Mouse (Mus musculus) stomach, postnatal 0 days (tissue): ENCODE data around the gene Creb5. TPM values are rescaled to one million over a fixed set of nuclear protein-coding genes. Genes with fewer than 3 reads are reported as not detected.

Source experiments
- ATAC-seq: fragments of 200-750 bp; cut with Nextera tagmentation; 2 replicates; pipeline ENCODE4 v1.8.0; 2017; ENCODE audit not compliant: low FRiP score, low TSS enrichment
- DNase-seq: peaks from one replicate; pipeline ENCODE4 v3.0.0-alpha.2; 2016; ENCODE audit warnings: low spot score
- H3K27ac ChIP-seq: fragments of 300-500 bp; sonication (generic); replicated peaks from 2 replicates; pipeline ENCODE4 v1.5.1; 2014; ENCODE audit warnings: mild to moderate bottlenecking, control low read depth
- H3K27me3 ChIP-seq: fragments of 300-500 bp; sonication (generic); 2 replicates; pipeline ENCODE4 v1.6.1; 2014; ENCODE audit warnings: low read length; ENCODE audit not compliant: control insufficient read depth, insufficient read depth
- H3K36me3 ChIP-seq: fragments of 300-500 bp; sonication (generic); 2 replicates; pipeline ENCODE4 v1.6.1; 2014; ENCODE audit warnings: low read length, mixed read lengths; ENCODE audit not compliant: control insufficient read depth, insufficient read depth
- H3K4me1 ChIP-seq: fragments of 300-500 bp; sonication (generic); replicated peaks from 2 replicates; pipeline ENCODE4 v1.6.1; 2014; ENCODE audit warnings: antibody characterized with exemption; ENCODE audit not compliant: control insufficient read depth, insufficient read depth
- H3K4me2 ChIP-seq: fragments of 300-500 bp; sonication (generic); replicated peaks from 2 replicates; pipeline ENCODE4 v1.6.1; 2014; ENCODE audit warnings: low read depth, mild to moderate bottlenecking, control low read depth, moderate library complexity
- H3K4me3 ChIP-seq: fragments of 300-500 bp; sonication (generic); 2 replicates; pipeline ENCODE4 v1.5.1; 2014; ENCODE audit warnings: low read depth, low read length, control low read depth
- H3K9ac ChIP-seq: fragments of 300-500 bp; sonication (generic); 2 replicates; pipeline ENCODE4 v1.6.1; 2014; ENCODE audit warnings: mild to moderate bottlenecking, low read length, control low read depth, mixed read lengths
- H3K9me3 ChIP-seq: fragments of 300-500 bp; sonication (generic); 2 replicates; pipeline ENCODE4 v1.6.1; 2016; ENCODE audit warnings: low read length; ENCODE audit not compliant: control insufficient read depth
- CTCF ChIP-seq: IDR thresholded peaks from 2 replicates; pipeline ENCODE4 v1.5.1; 2016; ENCODE audit warnings: antibody characterized with exemption, low read depth, mild to moderate bottlenecking, moderate library complexity
- EP300 ChIP-seq: optimal IDR thresholded peaks from 2 replicates; pipeline ENCODE3; 2016; ENCODE audit warnings: antibody characterized with exemption
- WGBS: fragments of 180-500 bp; shearing (Covaris S2); extraction: QIAGEN DNeasy Blood & Tissue Kit; methylation state at CpG from one replicate; pipeline ENCODE4 v1.1.7; 2014; 5-methylcytosine and 5-hydroxymethylcytosine counted together
- polyA plus RNA-seq: library from polyadenylated mRNA; unstranded; fragments of >200 nt; fragmentation: Nextera tagmentation; extraction: Ambion mirVana; gene quantifications from 2 replicates; pipeline ENCODE4 v1.2.1, GENCODE M21; 2015

Creb5 gene
- polyA plus RNA-seq, 1 experiment from 2014 or later, result 3.2 TPM

DNA sequence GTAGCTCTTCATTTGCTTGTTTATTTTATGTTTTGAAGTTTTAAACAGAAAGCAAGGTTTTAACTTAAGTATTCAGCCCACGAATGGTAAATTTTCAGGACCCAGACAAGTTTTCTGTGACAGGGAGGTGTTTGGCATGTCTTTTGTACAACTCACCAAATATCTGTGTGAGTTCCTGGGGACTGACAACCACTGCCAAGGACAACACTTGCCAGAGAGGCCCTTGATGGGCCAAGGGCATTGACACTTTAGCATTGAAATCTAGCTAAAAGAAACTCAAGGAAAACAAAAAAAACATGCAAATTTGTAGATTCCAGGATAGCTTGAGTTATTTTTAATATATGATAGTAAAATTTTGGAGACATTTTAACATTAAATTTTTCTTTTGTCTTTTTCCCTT, 332.6 kb downstream of the Creb5 start:
- DNase-seq (no peak), ATAC-seq (no peak)
- no peak overlapping the region for H3K4me2 ChIP-seq
- 74% methylated on average over 1 of the region's 1 CpGs for WGBS
- H3K36me3 ChIP-seq, result no peaks in the 10 kb centered on the region
- H3K4me3 ChIP-seq, result no peak overlapping the region
- no peaks in the 10 kb centered on the region for H3K9me3 ChIP-seq
- no peaks in the 10 kb centered on the region for H3K27me3 ChIP-seq
- H3K4me1 ChIP-seq, result 0 out of 2 replicates have a peak, but pooled peaks cover 2% of the 10 kb centered on the region
- no peak for TF ChIP-seq CTCF
- no peak for TF ChIP-seq EP300
- no peak overlapping the region for H3K27ac ChIP-seq
- H3K9ac ChIP-seq, result no peak overlapping the region

DNA sequence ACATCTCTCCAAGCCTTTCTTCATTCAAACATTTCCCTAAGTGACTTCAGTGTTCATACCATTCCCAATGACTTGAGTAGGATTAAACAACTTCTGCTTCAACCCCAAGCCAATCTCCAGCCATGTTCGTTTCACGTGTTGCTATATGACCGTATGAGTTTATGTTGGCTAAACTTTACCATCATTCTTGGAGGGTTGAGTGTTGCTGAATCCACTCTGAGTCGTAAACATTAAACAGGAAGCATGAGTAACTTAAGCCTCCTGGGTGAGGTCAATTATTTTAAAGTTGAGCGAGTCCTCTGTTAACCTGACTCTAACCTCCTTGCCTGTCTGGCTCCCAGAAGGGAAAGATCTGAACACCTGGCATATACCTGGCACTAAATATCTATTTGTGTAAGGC, 334.2 kb downstream of the Creb5 start:
- H3K4me1 ChIP-seq, result 0 out of 2 replicates have a peak, but pooled peaks cover 2% of the 10 kb centered on the region
- no peaks in the 10 kb centered on the region for H3K27me3 ChIP-seq
- 46% methylated on average over 5 of the region's 5 CpGs for WGBS
- H3K9ac ChIP-seq, result no peak overlapping the region
- H3K9me3 ChIP-seq, result no peaks in the 10 kb centered on the region
- no peak for DNase-seq
- no peak overlapping the region for H3K4me2 ChIP-seq
- H3K4me3 ChIP-seq, result no peak overlapping the region
- TF ChIP-seq CTCF, result no peak
- TF ChIP-seq EP300, result no peak
- H3K36me3 ChIP-seq, result no peaks in the 10 kb centered on the region
- ATAC-seq, result peak; percentile 81
- no peak overlapping the region for H3K27ac ChIP-seq

DNA sequence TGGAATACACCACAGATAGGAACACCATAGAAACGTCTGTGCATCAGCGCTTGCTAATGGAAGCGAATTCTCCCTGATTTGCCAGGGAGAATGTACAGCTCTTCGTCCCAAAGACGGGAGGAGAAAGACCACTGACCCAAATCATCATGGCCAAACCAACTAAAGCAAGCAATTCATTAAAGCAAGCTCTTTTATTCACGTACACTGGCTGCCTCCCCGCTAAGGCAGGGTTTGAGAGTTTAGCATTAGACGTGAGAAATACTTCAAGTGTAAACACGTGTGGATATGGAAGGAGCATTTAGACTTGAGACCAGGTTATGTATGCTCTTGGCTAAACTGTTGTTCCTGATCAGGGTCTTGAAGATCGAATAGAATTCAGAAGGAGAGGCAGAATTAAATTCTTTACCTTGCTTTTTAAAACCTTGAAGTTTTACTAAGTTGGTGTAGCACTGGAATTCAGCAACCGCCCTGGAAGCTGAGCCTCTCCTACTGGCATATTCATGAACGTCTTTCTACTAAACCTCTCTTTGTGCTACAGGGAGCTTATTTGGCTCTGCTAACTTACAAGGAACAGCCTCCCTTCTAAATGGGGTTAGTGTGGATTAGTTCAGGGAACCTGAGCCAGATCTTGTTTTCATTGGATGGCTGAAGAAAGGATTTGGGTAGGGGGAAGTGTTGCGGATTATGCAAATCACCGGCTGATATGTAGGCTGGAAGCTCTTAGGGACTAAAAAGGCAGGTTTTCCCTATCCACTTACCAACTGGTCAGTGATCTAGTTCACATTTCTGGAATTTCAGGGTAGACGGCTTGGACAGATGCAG, 337.6 kb downstream of the Creb5 start:
- ATAC-seq (no peak), DNase-seq (no peak)
- Histone ChIP-seq H3K4me2 (no peak overlapping the region), H3K9me3 (no peaks in the 10 kb centered on the region), H3K4me1 (0 out of 2 replicates have a peak, but pooled peaks cover 2% of the 10 kb centered on the region), H3K4me3 (no peak overlapping the region), H3K27me3 (no peaks in the 10 kb centered on the region), H3K27ac (no peak overlapping the region), H3K36me3 (no peaks in the 10 kb centered on the region), H3K9ac (no peak overlapping the region)
- WGBS, result 63% methylated on average over 15 of the region's 15 CpGs
- no peak for TF ChIP-seq CTCF
- TF ChIP-seq EP300, result no peak

- no peaks in the 10 kb centered on the region for H3K9me3 ChIP-seq
- H3K27ac ChIP-seq, result no peak overlapping the region
- DNase-seq (no peak), ATAC-seq (no peak)
- H3K4me3 ChIP-seq, result no peak overlapping the region
- H3K4me2 ChIP-seq, result no peak overlapping the region
- 91% methylated on average over 5 of the region's 5 CpGs for WGBS
- H3K4me1 ChIP-seq, result 0 out of 2 replicates have a peak, but pooled peaks cover 2% of the 10 kb centered on the region
- H3K36me3 ChIP-seq, result no peaks in the 10 kb centered on the region
- no peak for TF ChIP-seq EP300
- no peaks in the 10 kb centered on the region for H3K27me3 ChIP-seq
- no peak overlapping the region for H3K9ac ChIP-seq
These were observed 339.0 kb downstream of the Creb5 start for GRCm38 (mm10) chr6:53626044-53626443.

GRCm38 (mm10) chr6:53628714-53629113, 341.6 kb downstream of the Creb5 start:
- Histone ChIP-seq H3K4me1 (0 out of 2 replicates have a peak, but pooled peaks cover 2% of the 10 kb centered on the region), H3K4me3 (no peak overlapping the region), H3K27ac (no peak overlapping the region), H3K27me3 (no peaks in the 10 kb centered on the region), H3K36me3 (no peaks in the 10 kb centered on the region), H3K9ac (no peak overlapping the region), H3K4me2 (no peak overlapping the region), H3K9me3 (no peaks in the 10 kb centered on the region)
- ATAC-seq, result no peak
- no peak for DNase-seq
- TF ChIP-seq CTCF (no peak), EP300 (no peak)

- ATAC-seq, result no peak
- TF ChIP-seq CTCF, result no peak
- no peak for TF ChIP-seq EP300
- Histone ChIP-seq H3K4me1 (no peaks in the 10 kb centered on the region), H3K9ac (no peak overlapping the region), H3K27me3 (no peaks in the 10 kb centered on the region), H3K36me3 (no peaks in the 10 kb centered on the region), H3K27ac (no peak overlapping the region), H3K9me3 (no peaks in the 10 kb centered on the region), H3K4me3 (no peak overlapping the region), H3K4me2 (no peak overlapping the region)
- WGBS, result 90% methylated on average over 7 of the region's 7 CpGs
- no peak for DNase-seq
These were observed 348.4 kb downstream of the Creb5 start for GRCm38 (mm10) chr6:53635453-53635852.
